Mouse (Mus musculus) testis, adult 10 weeks (tissue): ENCODE data around the gene Ddx28. TPM values are rescaled to one million over a fixed set of nuclear protein-coding genes. Genes with fewer than 3 reads are reported as not detected.

Experiments
- polyA plus RNA-seq: library from polyadenylated mRNA; stranded (reverse); fragments of 350-450 nt; fragmentation: Illumina TruSeq; extraction: RNeasy Lipid Tissue Mini Kit (QIAGEN cat#74804); gene quantifications from one replicate; pipeline ENCODE4 v1.2.3, GENCODE M21; 2014; ENCODE audit warnings: low read depth, low replicate concordance

Ddx28 gene
- polyA plus RNA-seq = 2.8 TPM

DNA sequence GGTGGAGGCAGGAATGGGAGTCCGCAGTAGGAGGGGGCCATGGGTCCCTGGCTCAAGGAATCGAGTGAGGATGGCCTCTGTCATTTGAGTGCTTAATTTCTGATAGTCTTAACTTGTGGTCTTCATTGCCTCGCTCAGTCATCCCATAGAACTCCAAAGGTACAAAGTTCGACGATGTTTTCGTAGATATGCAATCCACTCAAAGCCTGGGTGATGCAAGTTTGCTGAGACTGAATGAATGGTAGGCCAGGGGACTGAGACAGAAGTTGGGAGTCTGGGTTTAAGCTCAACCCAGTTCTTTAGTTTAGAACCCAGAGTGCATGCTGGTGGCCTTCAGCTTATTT is at the start of gene Ddx28:
Gene Ddx28, minus strand, starts transcription at position 240 of the 344 bp plus-strand sequence.

GRCm38 (mm10) chr8:106058731-106059612 is 47.3 kb upstream of the Ddx28 start, which contains the start of gene Nfatc3:
Gene Nfatc3, plus strand, starts transcription at chr8:106058840.

DNA sequence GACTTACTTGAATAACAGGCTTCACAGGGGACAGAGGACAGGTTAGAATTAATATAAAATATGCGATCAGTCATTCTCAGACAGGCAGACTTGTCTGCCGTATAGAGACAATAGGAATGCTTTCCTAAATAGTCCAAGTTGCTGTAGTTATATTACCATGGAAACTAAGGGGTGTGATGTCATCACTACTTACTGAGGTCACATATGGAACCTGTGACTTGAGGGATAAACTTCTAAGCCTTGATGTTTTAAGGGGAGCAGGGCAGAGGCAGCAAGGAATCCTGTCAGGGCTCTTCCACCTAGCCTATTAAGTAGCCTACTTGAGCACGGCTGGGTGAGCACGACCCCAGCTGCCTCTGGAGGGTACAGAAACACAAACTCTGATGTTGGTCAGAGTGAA is 5.8 kb downstream of the Ddx28 start, which contains the start of gene Dpep2nb:
Gene Dpep2nb, minus strand, starts transcription at position 101 of the 400 bp plus-strand sequence.

DNA sequence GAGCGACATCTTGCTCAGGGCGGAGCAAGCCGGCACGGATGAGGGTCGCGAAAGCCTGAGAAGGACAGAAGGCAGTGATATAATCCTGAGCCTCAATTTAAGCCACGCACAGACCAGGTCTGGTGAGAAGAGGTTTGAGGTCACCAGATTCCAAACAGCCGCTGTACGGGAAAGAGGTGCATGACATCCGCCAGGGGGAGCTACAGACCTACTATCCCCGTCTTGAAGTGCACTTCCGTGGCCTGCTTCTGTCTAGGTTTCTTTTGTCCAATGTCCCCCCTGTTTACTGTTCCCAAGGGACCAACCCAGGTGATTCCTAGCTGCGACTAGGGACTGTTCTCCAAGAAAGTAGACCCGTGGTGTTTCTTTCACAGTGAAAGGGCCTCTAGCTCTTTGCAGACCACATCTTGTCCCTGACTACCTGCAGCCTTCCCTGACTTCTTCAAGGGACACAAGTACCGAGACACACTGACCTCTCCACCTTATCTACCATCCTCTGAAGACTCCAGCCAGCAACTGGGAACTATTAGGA is 20.8 kb downstream of the Ddx28 start, which contains the start of gene Dus2:
Gene Dus2, plus strand, starts transcription at position 482 of the 532 bp plus-strand sequence.

DNA sequence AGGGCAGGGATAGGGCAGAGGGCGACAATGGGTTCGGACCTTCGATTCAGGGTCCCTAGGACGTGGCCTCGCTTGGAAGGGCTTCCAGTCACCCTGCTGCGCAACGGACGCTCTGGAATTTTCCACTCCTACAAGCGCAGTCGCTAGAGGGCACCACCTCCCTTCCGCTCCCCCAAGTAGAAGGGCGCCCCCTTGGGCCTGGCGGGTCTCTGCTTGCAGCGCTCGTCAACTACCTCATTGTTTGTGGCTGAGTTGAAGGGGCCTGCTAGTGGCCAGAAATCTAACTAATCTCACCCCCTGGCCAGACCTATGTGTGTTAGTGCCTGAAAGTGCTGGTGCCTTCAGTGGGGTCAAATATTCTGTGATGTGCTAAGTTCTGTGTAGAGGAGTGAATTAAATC is 32.4 kb downstream of the Ddx28 start, which contains the start of gene Dpep3:
Gene Dpep3, minus strand, starts transcription at position 105 of the 400 bp plus-strand sequence.

GRCm38 (mm10) chr8:105965905-105966341 is 45.8 kb downstream of the Ddx28 start, which contains the start of gene Slc12a4:
Gene Slc12a4, minus strand, starts transcription at chr8:105966097.

Other genes starting within 250 kb of the Ddx28 start
- gene Ranbp10, start 184.5 kb downstream of the Ddx28 start, polyA plus RNA-seq = 11.3 TPM
- gene Tsnaxip1, start 184.2 kb downstream of the Ddx28 start, polyA plus RNA-seq = 174 TPM
- gene Cenpt, start 158.6 kb downstream of the Ddx28 start, polyA plus RNA-seq = 1.8 TPM
- 5.0 TPM for gene Thap11, start 156.8 kb downstream of the Ddx28 start, polyA plus RNA-seq
- gene Nutf2, start 151.3 kb downstream of the Ddx28 start, polyA plus RNA-seq = 31.1 TPM
- gene Edc4, start 131.0 kb downstream of the Ddx28 start, polyA plus RNA-seq = 10.5 TPM
- gene Nrn1l, start 118.3 kb downstream of the Ddx28 start, polyA plus RNA-seq = not detected
- 2.4 TPM for gene Pskh1, start 111.4 kb downstream of the Ddx28 start, polyA plus RNA-seq
- gene Ctrl, start 78.0 kb downstream of the Ddx28 start, polyA plus RNA-seq = not detected
- 0.31 TPM for gene Psmb10, start 73.4 kb downstream of the Ddx28 start, polyA plus RNA-seq
- 0.31 TPM for gene Lcat, start 68.5 kb downstream of the Ddx28 start, polyA plus RNA-seq
- gene Slc12a4, start 45.8 kb downstream of the Ddx28 start, polyA plus RNA-seq = 0.39 TPM
- 48.5 TPM for gene Dpep3, start 32.5 kb downstream of the Ddx28 start, polyA plus RNA-seq
- 4.0 TPM for gene Dus2, start 20.5 kb downstream of the Ddx28 start, polyA plus RNA-seq
- 0.52 TPM for gene Dpep2nb, start 5.9 kb downstream of the Ddx28 start, polyA plus RNA-seq
- gene Nfatc3, start 47.0 kb upstream of the Ddx28 start, polyA plus RNA-seq = 30.0 TPM
- gene Esrp2, start 125.1 kb upstream of the Ddx28 start, polyA plus RNA-seq = 0.14 TPM
- 0.71 TPM for gene Pla2g15, start 138.5 kb upstream of the Ddx28 start, polyA plus RNA-seq
- 30.8 TPM for gene Slc7a6, start 157.0 kb upstream of the Ddx28 start, polyA plus RNA-seq
- gene Slc7a6os, start 199.1 kb upstream of the Ddx28 start, polyA plus RNA-seq = 39.0 TPM
- 36.2 TPM for gene Prmt7, start 199.1 kb upstream of the Ddx28 start, polyA plus RNA-seq